Mouse (Mus musculus): ENCODE data around the gene Pard3b.

DNA sequence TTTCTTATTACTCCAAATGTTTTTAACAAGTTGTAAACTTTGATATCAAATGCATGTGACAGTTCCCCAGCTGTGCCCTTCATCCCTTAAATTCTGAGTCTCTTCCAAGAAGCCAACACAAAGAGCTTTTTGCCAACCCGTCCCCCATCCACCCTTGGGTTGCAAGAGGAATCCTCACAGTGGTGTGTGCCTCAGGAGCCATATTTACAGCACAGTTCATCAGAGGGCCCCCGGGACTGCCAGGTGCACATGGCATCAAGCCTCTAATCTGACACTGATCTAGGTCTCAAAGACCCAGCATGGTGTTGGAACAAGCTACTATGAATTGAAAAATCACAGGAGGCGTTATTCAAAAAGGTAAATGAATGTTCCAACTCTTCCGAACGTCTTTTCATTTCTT lies 980.8 kb downstream of the Pard3b start:
- TF ChIP-seq GATA1 (IDR thresholded peaks at IDR 0.05; ENCODE audit: borderline replicate concordance, low read length) (no peak), FLI1 (IDR thresholded peaks at IDR 0.05; ENCODE audit: low read length) (no peak)

Measured in megakaryocyte, embryonic 14.5 days (primary cell).